Comparison of ENCODE assay signal across 18 mouse cellular contexts in the genomic region with DNA sequence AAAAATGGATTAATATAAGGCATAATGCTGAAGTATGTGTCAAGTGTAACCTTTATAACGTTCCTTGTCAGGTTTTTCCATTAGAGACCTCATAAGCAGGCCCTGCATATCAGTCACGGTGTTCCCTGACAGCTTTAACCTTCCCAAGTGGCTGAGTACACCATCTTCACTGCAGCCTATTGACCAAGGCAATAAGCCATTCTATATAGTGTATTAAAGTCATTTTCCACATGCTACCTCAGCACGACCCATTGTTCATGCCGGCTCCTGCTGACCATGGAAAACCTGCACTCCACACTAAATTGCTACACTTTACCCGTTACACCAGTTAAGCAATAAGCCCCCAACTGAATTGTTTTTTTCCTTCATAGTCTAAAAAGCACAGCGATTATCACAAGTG.
DNase-seq lines count a peak whose midpoint lies in the region; ATAC-seq lines count a peak whose summit lies in the region.
"Had no signal": no experiment of that assay in that cellular context is flagged by ENCODE, and none has a peak within 500 bp of the region (broad histone marks: within the 10 kb centered on the region; RNA-seq: fewer than 3 reads in every experiment).

No protein-coding gene starts in this region.

- H3K27ac ChIP-seq in hindbrain, embryonic 10.5 days: peak overlapping the region; percentile 31; the same call in 1 of the 2 replicates
- no peak overlapping the region for H3K27ac ChIP-seq in midbrain, embryonic 11.5 days (ENCODE audit: low read depth, low read length)
- no peak overlapping the region for H3K27ac ChIP-seq in neural tube, embryonic 14.5 days (ENCODE audit: low read depth, low read length)
- H3K27ac ChIP-seq in intestine, embryonic 15.5 days: no peak overlapping the region
- H3K27ac ChIP-seq: gastrocnemius, adult 2 months; limb, embryonic 15.5 days had no signal

- no peaks in the 10 kb centered on the region for H3K27me3 ChIP-seq in hindbrain, embryonic 10.5 days (ENCODE audit: insufficient read depth, poor library complexity, severe bottlenecking)
- no peaks in the 10 kb centered on the region for H3K27me3 ChIP-seq in midbrain, embryonic 11.5 days (ENCODE audit: control insufficient read depth, insufficient read depth, low read length)
- no peaks in the 10 kb centered on the region for H3K27me3 ChIP-seq in neural tube, embryonic 14.5 days (ENCODE audit: control insufficient read depth, insufficient read depth, low read length)
- H3K27me3 ChIP-seq in intestine, embryonic 15.5 days (replicated peaks): no peaks in the 10 kb centered on the region
- H3K27me3 ChIP-seq: limb, embryonic 15.5 days; megakaryocyte, embryonic 14.5 days had no signal

- no peak overlapping the region for H3K9ac ChIP-seq in midbrain, embryonic 11.5 days (ENCODE audit: low read length)
- H3K9ac ChIP-seq in neural tube, embryonic 14.5 days (replicated peaks; ENCODE audit: low read depth, low read length): no peak overlapping the region
- no peak overlapping the region for H3K9ac ChIP-seq in intestine, embryonic 15.5 days
- H3K9ac ChIP-seq: limb, embryonic 15.5 days; lung, embryonic 14.5 days had no signal

- 47% methylated on average over 6 of the region's 6 CpGs for WGBS in hindbrain, embryonic 10.5 days
- WGBS in midbrain, embryonic 11.5 days: 42% methylated on average over 6 of the region's 6 CpGs
- WGBS in neural tube, embryonic 14.5 days: 20% methylated on average over 6 of the region's 6 CpGs
- WGBS in intestine, embryonic 15.5 days: 72% methylated on average over 6 of the region's 6 CpGs

- H3K36me3 ChIP-seq in hindbrain, embryonic 10.5 days: no peaks in the 10 kb centered on the region
- no peaks in the 10 kb centered on the region for H3K36me3 ChIP-seq in midbrain, embryonic 11.5 days (ENCODE audit: control insufficient read depth, insufficient read depth, low read length)
- H3K36me3 ChIP-seq in neural tube, embryonic 14.5 days (ENCODE audit: control insufficient read depth, insufficient read depth, low read length): no peaks in the 10 kb centered on the region
- H3K36me3 ChIP-seq in intestine, embryonic 15.5 days: no peaks in the 10 kb centered on the region
- H3K36me3 ChIP-seq: limb, embryonic 15.5 days had no signal

- H3K4me2 ChIP-seq in midbrain, embryonic 11.5 days: no peak overlapping the region
- H3K4me2 ChIP-seq in neural tube, embryonic 14.5 days (ENCODE audit: low read depth, low read length): no peak overlapping the region
- H3K4me2 ChIP-seq in intestine, embryonic 15.5 days (replicated peaks): no peak overlapping the region
- H3K4me2 ChIP-seq: limb, embryonic 15.5 days; lung, embryonic 14.5 days had no signal

- peak; percentile 21 for DNase-seq in embryo, embryonic 9.5 days (ENCODE audit: extremely low spot score)
- DNase-seq in hindbrain, embryonic 10.5 days (ENCODE audit: low spot score): peak; percentile 21
- DNase-seq in midbrain, embryonic 11.5 days (ENCODE audit: low spot score, missing footprints): no peak
- no peak for DNase-seq in right cerebral cortex, postnatal 4 days
- no peak for DNase-seq in adrenal gland, adult 18-20 months (ENCODE audit: low spot score in 2 of 2)
- DNase-seq: adrenal gland, postnatal 25 days; cerebellum, postnatal 36 days; gastrocnemius, adult 2 months; heart, postnatal 10 days; kidney, adult 11 months; kidney, postnatal 25 days; lung, embryonic 14.5 days; thymus, postnatal 14 days had no signal

- H3K4me3 ChIP-seq in hindbrain, embryonic 10.5 days: no peak overlapping the region
- no peak overlapping the region for H3K4me3 ChIP-seq in midbrain, embryonic 11.5 days (ENCODE audit: low read depth, low read length)
- H3K4me3 ChIP-seq in neural tube, embryonic 14.5 days (ENCODE audit: low read depth, low read length): no peak overlapping the region
- H3K4me3 ChIP-seq in intestine, embryonic 15.5 days (replicated peaks): no peak overlapping the region
- H3K4me3 ChIP-seq: gastrocnemius, adult 2 months; limb, embryonic 15.5 days; megakaryocyte, embryonic 14.5 days had no signal

- H3K9me3 ChIP-seq in hindbrain, embryonic 10.5 days: no peaks in the 10 kb centered on the region
- H3K9me3 ChIP-seq in midbrain, embryonic 11.5 days (ENCODE audit: control insufficient read depth, low read length): no peaks in the 10 kb centered on the region
- H3K9me3 ChIP-seq in neural tube, embryonic 14.5 days (ENCODE audit: control insufficient read depth, low read length): no peaks in the 10 kb centered on the region
- no peaks in the 10 kb centered on the region for H3K9me3 ChIP-seq in intestine, embryonic 15.5 days
- H3K9me3 ChIP-seq: limb, embryonic 15.5 days; megakaryocyte, embryonic 14.5 days had no signal

- peaks cover 16% of the 10 kb centered on the region for H3K4me1 ChIP-seq in hindbrain, embryonic 10.5 days (replicated peaks)
- H3K4me1 ChIP-seq in midbrain, embryonic 11.5 days (ENCODE audit: control insufficient read depth, insufficient read depth, low read length): peaks cover 8% of the 10 kb centered on the region; the same call in 1 of the 2 replicates
- H3K4me1 ChIP-seq in neural tube, embryonic 14.5 days (ENCODE audit: control insufficient read depth, insufficient read depth, low read length): no peaks in the 10 kb centered on the region
- no peaks in the 10 kb centered on the region for H3K4me1 ChIP-seq in intestine, embryonic 15.5 days (replicated peaks)
- H3K4me1 ChIP-seq: limb, embryonic 15.5 days; megakaryocyte, embryonic 14.5 days had no signal

- peak; percentile 70 for ATAC-seq in midbrain, embryonic 11.5 days (ENCODE audit: low FRiP score)
- ATAC-seq in neural tube, embryonic 14.5 days (ENCODE audit: low read depth): peak; percentile 87
- ATAC-seq in intestine, embryonic 15.5 days: no peak
- ATAC-seq: CD4-positive, CD25-positive, alpha-beta regulatory T cell, adult 4 months had no signal

Comparison
In these comparisons a context has a peak if more than half of its experiments do, and no peak if none do; other contexts are left out.
1. DNase-seq: peak in embryo, embryonic 9.5 days (single experiment) and hindbrain, embryonic 10.5 days (single experiment); none in midbrain, embryonic 11.5 days (single experiment), right cerebral cortex, postnatal 4 days (single experiment) and adrenal gland, adult 18-20 months (0 of 2).